10 mouse cellular contexts compared by ENCODE assay signal in the genomic region with DNA sequence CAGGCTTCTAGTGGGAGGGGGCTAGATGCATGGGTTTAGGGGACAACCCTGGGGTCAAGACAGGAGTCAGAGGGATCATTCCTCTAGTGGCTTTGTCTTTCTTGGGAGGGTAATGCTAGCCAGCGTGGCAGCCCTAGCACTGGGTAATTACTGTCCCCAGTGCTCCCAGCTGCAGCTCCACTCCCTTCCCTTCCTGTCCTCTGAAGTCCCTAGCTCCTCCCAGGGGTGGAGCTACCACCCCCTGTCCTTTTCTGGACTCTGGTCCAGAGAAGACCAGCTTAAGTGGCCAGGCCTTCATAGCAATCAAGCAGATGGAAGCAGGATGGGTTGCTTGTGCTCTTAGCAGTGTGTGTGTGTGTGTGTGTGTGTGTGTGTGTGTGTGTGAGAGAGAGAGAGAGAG. TPM values are rescaled to one million over a fixed set of nuclear protein-coding genes. Genes with fewer than 3 reads are reported as not detected.
DNase-seq lines count a peak whose midpoint lies in the region; ATAC-seq lines count a peak whose summit lies in the region.
"Had no signal": no experiment of that assay in that cellular context is flagged by ENCODE, and none has a peak within 500 bp of the region (broad histone marks: within the 10 kb centered on the region; RNA-seq: fewer than 3 reads in every experiment).

No protein-coding gene starts in this region.

- peak; percentile 30 for DNase-seq in adrenal gland, adult 2 months
- no peak for DNase-seq in adrenal gland, postnatal 4 days (ENCODE audit: low spot score in 2 of 2)
- DNase-seq in adrenal gland, postnatal 25 days: peak; percentile 15
- peak; percentile 55 for DNase-seq in heart, postnatal 4 days
- DNase-seq in urinary bladder, postnatal 10 days (ENCODE audit: low spot score): no peak
- no peak for DNase-seq in left cerebral cortex, postnatal 25 days (ENCODE audit: low spot score in 2 of 2)

- intact Hi-C loops in left cerebral cortex, postnatal 25 days (cut with DNase I): no loop called here

- H3K4me1 ChIP-seq in liver, embryonic 16.5 days (ENCODE audit: control insufficient read depth, low read depth, low read length): no peaks in the 10 kb centered on the region
- peaks cover 3% of the 10 kb centered on the region for H3K4me1 ChIP-seq in forebrain, embryonic 16.5 days (replicated peaks; ENCODE audit: control insufficient read depth, insufficient read depth, low read length)

- WGBS in liver, embryonic 16.5 days (ENCODE audit: insufficient replicate concordance): 31% methylated on average over 1 of the region's 1 CpGs
- 25% methylated on average over 1 of the region's 1 CpGs for WGBS in forebrain, embryonic 16.5 days

- ATAC-seq in liver, embryonic 16.5 days (ENCODE audit: low read depth): peak; percentile 67
- no peak for ATAC-seq in forebrain, embryonic 16.5 days

- no peak overlapping the region for H3K27ac ChIP-seq in liver, embryonic 16.5 days (ENCODE audit: low read length)
- H3K27ac ChIP-seq in forebrain, embryonic 16.5 days (ENCODE audit: low read length): no peak overlapping the region

- H3K36me3 ChIP-seq in liver, embryonic 16.5 days (ENCODE audit: control insufficient read depth, insufficient read depth): no peaks in the 10 kb centered on the region
- no peaks in the 10 kb centered on the region for H3K36me3 ChIP-seq in forebrain, embryonic 16.5 days (ENCODE audit: control insufficient read depth, insufficient read depth)

- H3K4me3 ChIP-seq in liver, embryonic 16.5 days (ENCODE audit: low read depth, low read length): no peak overlapping the region
- no peak overlapping the region for H3K4me3 ChIP-seq in forebrain, embryonic 16.5 days (replicated peaks; ENCODE audit: low read length)
- H3K4me3 ChIP-seq: erythroblast, embryonic 14.5 days had no signal

- H3K9me3 ChIP-seq in liver, embryonic 16.5 days (replicated peaks; ENCODE audit: control insufficient read depth, low read length): no peaks in the 10 kb centered on the region
- H3K9me3 ChIP-seq in forebrain, embryonic 16.5 days (ENCODE audit: control insufficient read depth, low read length): no peaks in the 10 kb centered on the region

- no peak overlapping the region for H3K4me2 ChIP-seq in liver, embryonic 16.5 days (ENCODE audit: low read depth, low read length)
- H3K4me2 ChIP-seq in forebrain, embryonic 16.5 days (ENCODE audit: low read length): no peak overlapping the region

- no peak overlapping the region for H3K9ac ChIP-seq in liver, embryonic 16.5 days (ENCODE audit: low read depth, low read length)
- no peak overlapping the region for H3K9ac ChIP-seq in forebrain, embryonic 16.5 days (replicated peaks; ENCODE audit: low read depth, low read length)

- no peaks in the 10 kb centered on the region; the same call in 1 of the 2 replicates for H3K27me3 ChIP-seq in liver, embryonic 16.5 days (ENCODE audit: control insufficient read depth, insufficient read depth, low read depth, low read length)
- no peaks in the 10 kb centered on the region for H3K27me3 ChIP-seq in forebrain, embryonic 16.5 days (replicated peaks; ENCODE audit: control insufficient read depth, insufficient read depth, low read length)

RNA-seq across cellular contexts. Expression of a gene that starts 9.6 kb away (rescaled TPM):
- 10 to 100 TPM; 11.8 to 24.2 TPM for total RNA-seq in adrenal gland, adult 2 months (2021)
- polyA plus RNA-seq in adrenal gland, adult 2 months (2012; rRNA removed): 19.6 and 22.2 TPM in 2 replicates
- total RNA-seq in adrenal gland, postnatal 4 days (2021): 10 to 100 TPM; 30.9 to 32.7 TPM
- total RNA-seq in adrenal gland, postnatal 25 days (2021): 24.6 and 35.0 TPM in 2 replicates
- total RNA-seq in heart, postnatal 4 days (2021): 10 to 100 TPM; 23.7 to 25.6 TPM
- 1.8 and 2.0 TPM in 2 replicates for polyA plus RNA-seq in liver, embryonic 16.5 days (2015; fragmentation: Nextera tagmentation; extraction: Ambion mirVana)
- total RNA-seq in left cerebral cortex, postnatal 25 days (2021): 10 to 100 TPM; 18.0 to 20.4 TPM
- polyA plus RNA-seq in forebrain, embryonic 16.5 days (2015; fragmentation: Nextera tagmentation; extraction: Ambion mirVana): 10.0 and 10.9 TPM in 2 replicates
- total RNA-seq: neutrophil, adult 5-6 weeks had no signal
- polyA plus RNA-seq: erythroblast, embryonic 14.5 days had no signal

RNA-seq across cellular contexts. Expression of a gene that starts 38.4 kb away (rescaled TPM):
- 10 to 100 TPM; 67.7 to 84.4 TPM for total RNA-seq in adrenal gland, adult 2 months (2021)
- 6.3 and 7.7 TPM in 2 replicates for polyA plus RNA-seq in adrenal gland, adult 2 months (2012; rRNA removed)
- 10 to 100 TPM; 62.4 to 75.3 TPM for total RNA-seq in adrenal gland, postnatal 4 days (2021)
- total RNA-seq in adrenal gland, postnatal 25 days (2021): 54.3 and 68.6 TPM in 2 replicates
- total RNA-seq in heart, postnatal 4 days (2021): 10 to 100 TPM; 34.3 to 37.9 TPM
- polyA plus RNA-seq in liver, embryonic 16.5 days (2015; fragmentation: Nextera tagmentation; extraction: Ambion mirVana): 8.7 and 9.8 TPM in 2 replicates
- total RNA-seq in left cerebral cortex, postnatal 25 days (2021): 100 to 1,000 TPM; 212 to 213 TPM
- 60.3 and 66.9 TPM in 2 replicates for polyA plus RNA-seq in forebrain, embryonic 16.5 days (2015; fragmentation: Nextera tagmentation; extraction: Ambion mirVana)

RNA-seq across cellular contexts. Expression of a gene that starts 40.8 kb away (rescaled TPM):
- total RNA-seq in adrenal gland, adult 2 months (2021): 10 to 100 TPM; 37.6 to 46.7 TPM
- 2.9 and 3.3 TPM in 2 replicates for polyA plus RNA-seq in adrenal gland, adult 2 months (2012; rRNA removed)
- 10 to 100 TPM; 34.6 to 37.8 TPM for total RNA-seq in adrenal gland, postnatal 4 days (2021)
- total RNA-seq in adrenal gland, postnatal 25 days (2021): 29.3 and 33.9 TPM in 2 replicates
- total RNA-seq in heart, postnatal 4 days (2021): 10 to 100 TPM; 12.9 to 13.0 TPM
- polyA plus RNA-seq in liver, embryonic 16.5 days (2015; fragmentation: Nextera tagmentation; extraction: Ambion mirVana): 9.3 and 9.8 TPM in 2 replicates
- total RNA-seq in left cerebral cortex, postnatal 25 days (2021): 10 to 100 TPM; 70.1 to 80.7 TPM
- 36.0 and 38.3 TPM in 2 replicates for polyA plus RNA-seq in forebrain, embryonic 16.5 days (2015; fragmentation: Nextera tagmentation; extraction: Ambion mirVana)

Comparison
In these comparisons a context has a peak if more than half of its experiments do, and no peak if none do; other contexts are left out.
1. DNase-seq: peak in adrenal gland, adult 2 months (single experiment), adrenal gland, postnatal 25 days (single experiment) and heart, postnatal 4 days (single experiment); none in adrenal gland, postnatal 4 days (0 of 2), urinary bladder, postnatal 10 days (single experiment) and left cerebral cortex, postnatal 25 days (0 of 2).